15 mouse cellular contexts compared by ENCODE assay signal in the genomic region with DNA sequence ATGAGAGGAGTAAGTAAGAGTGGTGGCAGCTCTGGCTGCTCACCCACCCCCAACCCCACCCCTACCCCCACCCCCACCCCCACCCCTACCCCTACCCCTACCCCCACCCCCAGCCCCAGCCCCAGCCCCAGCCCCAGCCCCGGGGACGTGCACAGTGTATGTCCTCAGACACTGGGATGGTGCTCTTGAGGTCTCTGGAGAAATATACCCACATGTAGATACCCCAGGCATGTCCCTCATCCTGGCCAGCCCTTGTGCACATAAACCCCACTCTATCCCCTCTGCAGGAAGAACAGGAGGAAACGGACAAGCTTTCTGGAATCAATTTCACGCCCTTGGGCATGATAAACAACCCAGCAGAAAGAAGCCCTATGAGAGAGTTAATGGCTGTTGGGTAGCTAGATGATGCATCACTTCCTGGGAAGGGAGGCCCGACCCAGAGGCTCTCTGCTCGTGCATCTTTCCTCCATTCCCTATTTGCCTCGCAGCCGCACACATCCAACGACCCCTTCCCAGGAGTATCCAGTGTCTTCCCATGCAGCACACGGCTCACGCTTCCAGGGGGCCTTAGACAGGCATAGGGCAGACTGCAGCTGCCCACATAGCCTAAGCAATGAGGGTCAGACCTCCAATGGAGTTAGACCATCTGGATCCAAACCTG.
DNase-seq lines count a peak whose midpoint lies in the region; ATAC-seq lines count a peak whose summit lies in the region.
"Had no signal": no experiment of that assay in that cellular context is flagged by ENCODE, and none has a peak within 500 bp of the region (broad histone marks: within the 10 kb centered on the region; RNA-seq: fewer than 3 reads in every experiment).

No protein-coding gene starts in this region.

- WGBS in kidney, embryonic 16.5 days: 4% methylated on average over 9 of the region's 11 CpGs
- 18% methylated on average over 9 of the region's 11 CpGs for WGBS in embryonic facial prominence, embryonic 14.5 days
- WGBS in limb, embryonic 10.5 days: 53% methylated on average over 11 of the region's 11 CpGs
- 7% methylated on average over 9 of the region's 11 CpGs for WGBS in neural tube, embryonic 14.5 days

- ATAC-seq in kidney, embryonic 16.5 days (ENCODE audit: low FRiP score, low TSS enrichment): peak; percentile 72; the same call in 1 of the 2 replicates
- ATAC-seq in embryonic facial prominence, embryonic 14.5 days (ENCODE audit: low read depth): peak; percentile 63; the same call in 1 of the 2 replicates
- ATAC-seq in neural tube, embryonic 14.5 days (ENCODE audit: low read depth): 0 out of 2 replicates have a peak, but pooled peaks have one; percentile 44
- ATAC-seq: forebrain, embryonic 15.5 days had no signal

- no peak overlapping the region for H3K4me3 ChIP-seq in kidney, embryonic 16.5 days (ENCODE audit: low read length)
- no peak overlapping the region for H3K4me3 ChIP-seq in embryonic facial prominence, embryonic 14.5 days (ENCODE audit: low read depth, low read length)
- H3K4me3 ChIP-seq in limb, embryonic 10.5 days: no peak overlapping the region
- no peak overlapping the region for H3K4me3 ChIP-seq in neural tube, embryonic 14.5 days (ENCODE audit: low read depth, low read length)
- H3K4me3 ChIP-seq: forebrain, embryonic 15.5 days had no signal

- no peak overlapping the region for H3K27ac ChIP-seq in kidney, embryonic 16.5 days (ENCODE audit: low read length)
- no peak overlapping the region for H3K27ac ChIP-seq in embryonic facial prominence, embryonic 14.5 days (replicated peaks; ENCODE audit: low read depth, low read length)
- 0 out of 2 replicates have a peak overlapping the region, but pooled peaks have one; percentile 14 for H3K27ac ChIP-seq in limb, embryonic 10.5 days
- no peak overlapping the region for H3K27ac ChIP-seq in neural tube, embryonic 14.5 days (ENCODE audit: low read depth, low read length)
- H3K27ac ChIP-seq: forebrain, embryonic 15.5 days had no signal

- no peaks in the 10 kb centered on the region for H3K9me3 ChIP-seq in kidney, embryonic 16.5 days (ENCODE audit: low read length)
- H3K9me3 ChIP-seq in embryonic facial prominence, embryonic 14.5 days (ENCODE audit: control insufficient read depth, low read length): no peaks in the 10 kb centered on the region
- H3K9me3 ChIP-seq in limb, embryonic 10.5 days (replicated peaks): no peaks in the 10 kb centered on the region
- H3K9me3 ChIP-seq in neural tube, embryonic 14.5 days (ENCODE audit: control insufficient read depth, low read length): no peaks in the 10 kb centered on the region
- H3K9me3 ChIP-seq: forebrain, embryonic 15.5 days had no signal

- H3K36me3 ChIP-seq in kidney, embryonic 16.5 days (ENCODE audit: insufficient read depth, low read length): no peaks in the 10 kb centered on the region
- no peaks in the 10 kb centered on the region for H3K36me3 ChIP-seq in embryonic facial prominence, embryonic 14.5 days (ENCODE audit: control insufficient read depth, insufficient read depth, low read length)
- no peaks in the 10 kb centered on the region for H3K36me3 ChIP-seq in limb, embryonic 10.5 days
- H3K36me3 ChIP-seq in neural tube, embryonic 14.5 days (ENCODE audit: control insufficient read depth, insufficient read depth, low read length): no peaks in the 10 kb centered on the region
- H3K36me3 ChIP-seq: forebrain, embryonic 15.5 days had no signal

- no peak overlapping the region for H3K4me2 ChIP-seq in kidney, embryonic 16.5 days (replicated peaks; ENCODE audit: low read depth, low read length)
- H3K4me2 ChIP-seq in embryonic facial prominence, embryonic 14.5 days (ENCODE audit: low read depth, low read length): no peak overlapping the region
- H3K4me2 ChIP-seq in neural tube, embryonic 14.5 days (ENCODE audit: low read depth, low read length): no peak overlapping the region
- H3K4me2 ChIP-seq: forebrain, embryonic 15.5 days; lung, embryonic 14.5 days had no signal

- H3K4me1 ChIP-seq in kidney, embryonic 16.5 days (ENCODE audit: insufficient read depth, low read length): peaks cover 19% of the 10 kb centered on the region
- no peaks in the 10 kb centered on the region for H3K4me1 ChIP-seq in embryonic facial prominence, embryonic 14.5 days (ENCODE audit: control insufficient read depth, insufficient read depth, low read length)
- peaks cover 30% of the 10 kb centered on the region for H3K4me1 ChIP-seq in limb, embryonic 10.5 days
- H3K4me1 ChIP-seq in neural tube, embryonic 14.5 days (ENCODE audit: control insufficient read depth, insufficient read depth, low read length): peaks cover 11% of the 10 kb centered on the region; the same call in 1 of the 2 replicates

- no peak overlapping the region for H3K9ac ChIP-seq in kidney, embryonic 16.5 days (replicated peaks; ENCODE audit: low read length)
- H3K9ac ChIP-seq in embryonic facial prominence, embryonic 14.5 days (ENCODE audit: low read depth, low read length): no peak overlapping the region
- H3K9ac ChIP-seq in neural tube, embryonic 14.5 days (replicated peaks; ENCODE audit: low read depth, low read length): no peak overlapping the region
- H3K9ac ChIP-seq: forebrain, embryonic 15.5 days; lung, embryonic 14.5 days had no signal

- no peak for DNase-seq in kidney, postnatal 36 days
- peak; percentile 47 for DNase-seq in embryonic facial prominence, embryonic 14.5 days (ENCODE audit: low spot score)
- no peak for DNase-seq in limb, embryonic 10.5 days (ENCODE audit: low spot score)
- no peak for DNase-seq in thymus, postnatal 10 days (ENCODE audit: low spot score in 2 of 2)
- DNase-seq in thymus, postnatal 36 days: no peak
- DNase-seq in lung, postnatal 14 days: no peak
- DNase-seq: adrenal gland, postnatal 25 days; B cell, adult 2 months; heart, postnatal 36 days; kidney, adult 18-20 months; liver; lung, embryonic 14.5 days had no signal

- no peaks in the 10 kb centered on the region for H3K27me3 ChIP-seq in kidney, embryonic 16.5 days (ENCODE audit: insufficient read depth, low read length)
- H3K27me3 ChIP-seq in embryonic facial prominence, embryonic 14.5 days (replicated peaks; ENCODE audit: control insufficient read depth, insufficient read depth, low read length): no peaks in the 10 kb centered on the region
- no peaks in the 10 kb centered on the region for H3K27me3 ChIP-seq in limb, embryonic 10.5 days (ENCODE audit: low read depth, poor library complexity, severe bottlenecking)
- H3K27me3 ChIP-seq in neural tube, embryonic 14.5 days (ENCODE audit: control insufficient read depth, insufficient read depth, low read length): no peaks in the 10 kb centered on the region
